Mouse (Mus musculus) thymus, adult 2 months (tissue): ENCODE measurements around the gene Plekha5. TPM values are rescaled to one million over a fixed set of nuclear protein-coding genes. Genes with fewer than 3 reads are reported as not detected.

ENCODE experiments used
- DNase-seq: peaks from one replicate; pipeline ENCODE4 v3.0.0; 2021
- H3K27ac ChIP-seq: fragments of 200-500 bp; 2 replicates; pipeline ENCODE4 v1.5.1; 2012; ENCODE audit warnings: low read length, control low read depth; ENCODE audit not compliant: control insufficient read depth, insufficient read depth
- H3K27me3 ChIP-seq: fragments of 200-500 bp; 2 replicates; pipeline ENCODE4 v1.6.1; 2012; ENCODE audit warnings: mild to moderate bottlenecking, low read length, moderate library complexity, mixed read lengths; ENCODE audit not compliant: control insufficient read depth, insufficient read depth
- H3K36me3 ChIP-seq: fragments of 200-500 bp; 2 replicates; pipeline ENCODE4 v1.6.1; 2012; ENCODE audit warnings: mild to moderate bottlenecking, low read length, moderate library complexity; ENCODE audit not compliant: control insufficient read depth, insufficient read depth
- H3K4me1 ChIP-seq: fragments of 200-500 bp; replicated peaks from 2 replicates; pipeline ENCODE4 v1.6.1; 2012; ENCODE audit warnings: low read length; ENCODE audit not compliant: control insufficient read depth, insufficient read depth
- H3K4me3 ChIP-seq: fragments of 200-500 bp; 2 replicates; pipeline ENCODE4 v1.5.1; 2012; ENCODE audit warnings: mild to moderate bottlenecking, low read length, control low read depth, moderate library complexity; ENCODE audit not compliant: control insufficient read depth, insufficient read depth
- CTCF ChIP-seq: fragments of 200-500 bp; IDR thresholded peaks from 2 replicates; pipeline ENCODE4 v1.5.1; 2012; ENCODE audit warnings: mild to moderate bottlenecking, control low read depth, low read length, moderate library complexity, borderline replicate concordance; ENCODE audit not compliant: control insufficient read depth, poor library complexity, insufficient read depth; ENCODE audit errors: extremely low read depth
- POLR2A ChIP-seq: fragments of 200-500 bp; IDR thresholded peaks from 2 replicates; pipeline ENCODE4 v1.6.1; 2012; ENCODE audit warnings: mild to moderate bottlenecking, low read length, control low read depth, moderate library complexity; ENCODE audit not compliant: control insufficient read depth, poor library complexity, insufficient read depth; ENCODE audit errors: extremely low read depth
- WGBS: fragments of 180-500 bp; shearing (Covaris S2); methylation state at CpG from one replicate; pipeline ENCODE4 v1.1.7; 2018; 5-methylcytosine and 5-hydroxymethylcytosine counted together
- polyA plus RNA-seq: library from polyadenylated mRNA; depleted of rRNA; stranded (reverse); fragments of >200 nt; gene quantifications from 2 replicates; pipeline ENCODE4 v1.2.3, GENCODE M21; 2012

Plekha5 gene
- polyA plus RNA-seq, 1 experiment = 25.5 TPM

- Histone ChIP-seq H3K27me3 (no peaks in the 10 kb centered on the region), H3K27ac (no peak overlapping the region), H3K4me3 (no peak overlapping the region), H3K36me3 (no peaks in the 10 kb centered on the region), H3K4me1 (no peaks in the 10 kb centered on the region)
- DNase-seq = no peak
- 86% methylated on average over 7 of the region's 7 CpGs for whole genome bisulfite sequencing
- TF ChIP-seq POLR2A (no peak), CTCF (no peak)
These were observed 54.2 kb downstream of the Plekha5 start for GRCm38 (mm10) chr6:140478031-140478430.

GRCm38 (mm10) chr6:140478943-140479342 is 55.1 kb downstream of the Plekha5 start:
- Histone ChIP-seq H3K4me1 (no peaks in the 10 kb centered on the region), H3K27ac (no peak overlapping the region), H3K36me3 (no peaks in the 10 kb centered on the region), H3K27me3 (no peaks in the 10 kb centered on the region), H3K4me3 (no peak overlapping the region)
- 99% methylated on average over 5 of the region's 5 CpGs for WGBS
- TF ChIP-seq POLR2A (no peak), CTCF (no peak)
- no peak for DNase-seq

DNA sequence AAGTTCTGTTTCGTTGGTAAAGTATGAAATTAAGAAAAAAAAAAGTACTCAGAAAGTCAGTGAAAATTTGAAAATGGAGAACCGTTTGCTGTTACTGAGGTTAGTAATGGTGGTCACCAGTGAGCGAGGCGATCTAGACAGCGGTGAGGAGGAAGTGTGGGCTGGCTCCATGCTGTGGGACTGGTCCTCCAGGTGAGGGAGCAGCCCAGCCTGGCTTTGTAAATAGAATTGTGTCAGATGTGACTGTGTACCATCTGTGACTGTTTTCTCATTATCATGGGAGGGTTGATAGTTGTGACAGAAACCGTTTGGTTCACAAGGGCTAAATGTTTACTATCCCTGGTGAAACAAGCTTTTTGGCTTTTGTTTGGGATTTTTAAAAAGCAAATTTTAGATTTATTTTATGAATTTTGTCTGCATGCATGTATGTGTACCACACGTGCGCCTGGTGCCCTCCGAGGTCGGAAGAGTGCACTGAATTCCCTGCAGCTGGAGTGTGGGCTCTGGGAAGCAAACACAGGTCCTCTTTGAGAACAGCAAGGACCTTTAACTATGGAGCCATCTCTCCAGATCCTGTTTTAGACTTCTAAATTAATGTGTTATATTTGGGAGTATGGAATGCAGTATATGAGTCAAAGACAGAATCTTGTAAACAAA is 56.7 kb downstream of the Plekha5 start:
- H3K4me3 ChIP-seq = no peak overlapping the region
- DNase-seq = no peak
- H3K27me3 ChIP-seq = no peaks in the 10 kb centered on the region
- no peaks in the 10 kb centered on the region for H3K36me3 ChIP-seq
- no peak overlapping the region for H3K27ac ChIP-seq
- TF ChIP-seq CTCF (no peak), POLR2A (no peak)
- no peaks in the 10 kb centered on the region for H3K4me1 ChIP-seq
- 86% methylated on average over 10 of the region's 10 CpGs for WGBS

- H3K36me3 ChIP-seq = no peaks in the 10 kb centered on the region
These were observed 58.0 kb downstream of the Plekha5 start for GRCm38 (mm10) chr6:140481701-140482460.

GRCm38 (mm10) chr6:140484170-140484569 is 60.3 kb downstream of the Plekha5 start:
- 95% methylated on average over 9 of the region's 9 CpGs for WGBS
- Histone ChIP-seq H3K4me1 (no peaks in the 10 kb centered on the region), H3K27me3 (no peaks in the 10 kb centered on the region), H3K27ac (no peak overlapping the region), H3K36me3 (no peaks in the 10 kb centered on the region), H3K4me3 (no peak overlapping the region)
- TF ChIP-seq POLR2A = no peak
- no peak for TF ChIP-seq CTCF
- DNase-seq = no peak

More at GRCm38 (mm10) chr6:140481701-140482460, 58.0 kb downstream of the Plekha5 start:
- no peak for DNase-seq
- no peak overlapping the region for H3K27ac ChIP-seq
- H3K4me3 ChIP-seq = no peak overlapping the region
- H3K27me3 ChIP-seq = no peaks in the 10 kb centered on the region
- 84% methylated on average over 7 of the region's 7 CpGs for WGBS
- TF ChIP-seq CTCF (no peak), POLR2A (no peak)
- H3K4me1 ChIP-seq = no peaks in the 10 kb centered on the region

DNA sequence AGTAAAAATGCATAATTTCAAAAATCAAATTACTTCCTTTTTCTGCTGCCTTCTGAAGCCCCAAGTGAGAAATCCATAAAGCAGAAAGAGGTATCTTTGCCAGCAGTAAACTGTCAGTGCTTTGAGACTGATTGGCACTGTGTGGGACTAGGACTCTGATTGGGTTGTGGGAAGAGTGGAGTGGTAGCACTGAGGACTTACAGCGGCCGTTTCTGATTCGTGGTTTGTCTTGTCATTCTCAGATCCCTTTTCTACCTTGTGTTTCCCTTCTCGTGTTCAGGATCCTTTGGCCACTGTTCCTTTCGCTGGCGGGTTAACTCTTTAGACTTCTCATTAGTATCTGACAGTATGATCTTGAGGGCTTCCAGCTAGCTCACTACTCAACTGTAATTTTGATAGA is 61.8 kb downstream of the Plekha5 start:
- 68% methylated on average over 6 of the region's 6 CpGs for WGBS
- TF ChIP-seq POLR2A (no peak), CTCF (no peak)
- no peaks in the 10 kb centered on the region for H3K27me3 ChIP-seq
- no peaks in the 10 kb centered on the region for H3K4me1 ChIP-seq
- no peak for DNase-seq
- no peak overlapping the region for H3K27ac ChIP-seq
- H3K4me3 ChIP-seq = no peak overlapping the region
- no peaks in the 10 kb centered on the region for H3K36me3 ChIP-seq

GRCm38 (mm10) chr6:140486685-140487084 is 62.8 kb downstream of the Plekha5 start:
- H3K27me3 ChIP-seq = no peaks in the 10 kb centered on the region
- no peak overlapping the region for H3K4me3 ChIP-seq
- TF ChIP-seq CTCF = no peak
- TF ChIP-seq POLR2A = no peak
- 95% methylated on average over 5 of the region's 5 CpGs for WGBS
- H3K36me3 ChIP-seq = no peaks in the 10 kb centered on the region
- H3K4me1 ChIP-seq = no peaks in the 10 kb centered on the region
- DNase-seq = no peak
- no peak overlapping the region for H3K27ac ChIP-seq
